Mouse (Mus musculus) retina, postnatal 7 days (tissue): ENCODE measurements around the gene Elmsan1.

ENCODE experiments used
- DNase-seq: peaks from one replicate; pipeline ENCODE4 v3.0.0-alpha.2; 2012; ENCODE audit warnings: low read depth, low spot score

The Elmsan1 gene

DNA sequence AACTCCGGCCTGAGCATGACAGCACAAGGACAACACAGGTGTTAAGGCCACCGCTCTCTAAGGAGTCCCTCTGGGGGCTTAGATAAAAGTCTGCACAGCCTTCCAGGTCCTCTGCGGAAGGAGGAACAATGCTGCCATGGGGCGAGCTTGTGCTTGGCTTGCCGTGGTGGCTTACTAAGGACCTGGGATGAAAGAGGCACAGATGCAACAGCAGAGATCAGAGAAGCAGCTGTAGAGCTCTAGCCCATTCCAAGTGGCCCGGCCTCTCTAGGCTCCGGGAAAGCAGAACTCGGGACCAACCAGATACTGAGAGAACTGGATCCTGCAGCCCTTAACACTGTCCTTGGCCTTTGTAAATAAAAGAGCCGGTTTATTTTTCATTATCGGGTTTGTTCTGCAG is 66.8 kb downstream of the Elmsan1 start:
- DNase-seq: no peak

DNA sequence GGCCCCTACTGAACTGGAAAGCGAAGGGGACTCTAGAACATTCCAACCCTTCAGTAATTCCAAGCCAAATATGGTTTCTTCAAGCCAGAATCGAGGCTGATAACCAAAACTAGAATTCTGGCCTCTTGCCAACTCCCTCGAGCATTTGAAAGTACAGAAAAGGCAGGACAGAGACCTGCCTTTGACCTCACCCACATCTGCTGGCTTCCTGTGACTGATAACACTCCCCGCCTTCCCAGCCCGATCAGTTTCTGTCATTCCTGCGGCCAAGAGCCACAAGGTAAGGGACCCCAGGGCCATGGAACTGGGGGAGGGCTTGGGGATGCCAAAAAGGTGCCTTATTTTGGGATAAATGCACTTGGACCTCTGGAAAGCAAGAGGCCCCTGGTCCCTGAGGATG is 67.7 kb downstream of the Elmsan1 start:
- no peak for DNase-seq

DNA sequence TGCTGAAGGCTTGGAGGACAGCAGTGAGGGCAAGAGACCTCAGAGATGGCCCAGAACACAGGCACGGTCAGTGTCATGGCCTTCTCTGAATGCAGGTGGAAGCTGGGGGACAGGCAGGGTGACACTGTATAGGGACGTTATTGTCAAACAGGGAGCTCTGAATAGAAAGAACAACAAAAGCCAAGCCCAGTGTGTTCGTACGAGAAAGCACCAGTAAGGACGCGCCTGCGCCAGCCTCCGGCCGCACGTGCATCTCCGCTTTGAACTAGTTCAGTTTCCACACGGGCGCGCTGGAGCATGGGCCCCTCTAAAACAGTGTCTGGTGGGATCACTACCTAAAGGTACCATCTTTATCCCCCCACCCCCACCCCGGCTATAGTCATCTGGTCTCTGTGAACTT is 68.7 kb downstream of the Elmsan1 start:
- DNase-seq: no peak

DNA sequence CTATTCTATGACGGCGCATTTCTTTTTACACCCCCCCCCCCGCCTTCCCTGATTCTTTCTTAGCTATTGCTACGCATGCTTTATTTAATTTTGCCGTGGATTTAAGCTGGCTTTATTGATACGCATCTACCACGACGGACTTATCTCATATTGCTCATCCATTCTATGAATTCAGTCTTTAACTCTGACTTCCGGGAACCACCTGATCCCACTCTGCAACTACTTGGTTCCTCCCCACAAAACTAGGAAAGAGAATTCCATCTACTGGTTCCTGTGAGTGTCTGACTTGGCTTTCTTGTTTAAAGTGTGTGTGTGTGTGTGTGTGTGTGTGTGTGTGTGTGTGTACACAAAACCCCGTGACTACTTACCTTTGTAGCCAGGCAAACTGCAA is 70.1 kb downstream of the Elmsan1 start:
- DNase-seq: no peak

DNA sequence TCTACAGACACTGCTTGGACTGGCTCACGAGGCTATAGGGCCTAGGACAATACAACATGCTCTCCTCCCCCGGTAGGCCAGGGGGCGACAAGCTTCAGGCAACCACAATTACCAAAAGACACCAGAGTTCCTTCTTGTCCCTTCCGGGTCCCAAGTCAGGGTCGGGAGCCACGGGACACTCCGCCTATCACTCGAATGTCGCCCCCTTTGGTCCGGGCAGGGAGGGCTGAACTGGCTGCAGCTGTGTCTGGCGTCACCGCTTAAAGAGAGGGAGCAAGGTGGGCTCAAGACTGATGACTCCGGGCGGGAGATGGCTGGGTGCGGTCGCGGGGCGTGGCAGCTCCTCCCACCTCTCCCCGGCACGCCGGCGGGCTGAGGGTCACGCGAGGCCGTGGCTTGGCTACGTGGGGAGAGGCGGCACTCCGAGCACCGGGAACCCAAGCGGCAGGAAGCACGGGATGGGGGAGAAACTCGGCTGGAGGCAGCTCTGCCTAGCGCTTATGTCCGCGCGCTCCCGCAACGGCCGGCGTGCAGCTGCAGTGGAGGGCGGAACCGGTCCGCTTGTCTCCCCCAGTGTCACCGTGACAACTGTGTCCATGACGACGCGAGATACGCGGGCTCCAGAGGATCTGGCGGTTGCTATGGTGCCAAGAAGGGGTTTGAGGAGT is 70.6 kb downstream of the Elmsan1 start, which contains the start of gene Pnma1:
Gene Pnma1, minus strand, starts transcription at position 536 of the 668 bp plus-strand sequence.
- DNase-seq: peak; percentile 65

DNA sequence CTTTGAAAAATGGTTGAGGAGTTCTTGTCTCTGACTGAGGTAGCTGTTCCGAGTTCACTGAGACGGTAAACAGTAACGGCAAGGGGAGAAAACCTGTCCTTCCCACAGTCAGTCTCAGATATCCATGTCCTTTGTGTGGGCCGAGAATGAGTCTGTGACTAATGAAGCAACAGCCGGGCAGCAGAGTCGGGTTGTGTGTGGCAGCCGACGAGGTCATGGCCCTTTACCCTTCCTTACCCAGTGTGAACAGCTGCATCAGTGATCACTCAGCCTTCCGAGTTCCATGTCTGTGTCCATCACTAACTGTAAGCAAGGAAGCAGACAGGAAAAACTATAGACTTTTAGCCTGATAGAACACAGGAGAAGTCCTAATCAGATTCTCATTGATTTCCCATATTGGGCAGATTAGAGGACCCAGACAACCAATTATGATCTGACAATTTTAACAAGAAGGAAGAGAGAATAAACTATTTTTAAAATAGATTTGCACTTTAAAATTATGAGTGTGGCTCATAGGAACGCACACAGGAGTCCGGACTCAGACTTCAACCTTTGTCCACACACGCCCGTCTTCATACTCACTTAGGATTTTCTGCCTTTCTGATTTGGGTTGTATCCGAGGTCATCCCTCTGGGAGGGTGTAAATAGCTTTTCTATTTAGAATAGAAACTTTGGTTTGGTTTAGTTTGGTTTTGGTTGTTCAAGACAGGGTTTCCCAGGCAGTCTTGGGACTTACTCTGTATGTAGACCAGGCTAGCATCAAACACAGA is 76.2 kb downstream of the Elmsan1 start:
- DNase-seq: no peak

DNA sequence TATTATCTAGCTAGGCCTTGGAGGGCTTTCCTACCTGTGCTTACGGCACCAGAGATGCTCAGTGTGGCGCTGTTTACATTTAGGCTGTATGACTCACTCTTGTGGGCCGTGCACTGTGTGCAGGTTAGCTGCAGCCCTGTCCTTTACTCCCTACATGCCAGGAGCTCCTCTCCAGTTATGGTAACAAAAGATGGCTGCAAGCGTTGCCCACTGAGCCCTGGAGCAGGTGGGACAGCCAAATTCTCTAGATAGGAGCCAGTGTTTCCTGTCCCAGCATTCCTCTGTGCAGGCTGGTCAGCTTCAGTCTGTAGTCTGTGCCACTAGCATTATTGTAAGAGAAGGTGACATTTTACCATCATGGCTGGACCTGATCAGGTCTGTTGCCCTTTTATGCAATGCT is 77.4 kb downstream of the Elmsan1 start:
- DNase-seq: no peak

DNA sequence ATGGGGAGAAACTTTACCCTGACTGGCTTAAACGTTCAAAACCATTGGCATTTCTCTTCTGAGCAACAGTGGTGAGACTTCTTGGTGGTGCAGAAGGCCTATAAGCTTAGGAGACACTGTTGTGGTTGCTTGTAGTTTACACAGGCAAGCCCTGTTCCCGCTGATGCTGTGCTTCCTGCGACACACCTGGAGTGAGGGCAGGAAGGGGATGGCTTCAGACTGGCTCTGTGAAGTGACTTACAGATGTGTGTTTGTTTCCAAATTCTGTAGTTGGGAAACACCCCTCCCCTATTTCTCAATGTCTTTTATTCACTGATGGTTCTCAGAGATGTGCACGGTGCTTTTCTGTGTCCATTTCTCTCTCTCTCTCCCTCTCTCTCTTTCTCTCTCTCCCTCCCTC is 78.5 kb downstream of the Elmsan1 start:
- DNase-seq: no peak

DNA sequence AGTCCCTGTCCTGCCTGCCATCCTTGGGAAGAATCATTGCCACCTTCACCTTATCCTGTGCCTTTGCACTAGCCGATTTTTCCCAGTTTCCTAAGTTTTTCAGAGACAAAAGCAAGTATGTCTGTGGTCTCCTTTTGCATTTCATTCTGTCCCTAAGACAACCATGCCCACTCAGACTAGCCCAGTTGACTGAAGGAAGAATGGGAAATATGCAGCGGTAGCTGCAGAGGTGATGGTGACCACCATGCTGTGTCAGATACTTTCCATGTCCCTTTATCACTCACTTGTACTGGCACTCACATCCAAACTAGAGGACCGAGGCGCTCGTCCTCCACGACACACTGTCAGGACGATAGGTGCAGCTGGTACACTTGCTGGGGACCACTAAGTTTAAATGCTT is 81.5 kb downstream of the Elmsan1 start:
- DNase-seq: no peak

DNA sequence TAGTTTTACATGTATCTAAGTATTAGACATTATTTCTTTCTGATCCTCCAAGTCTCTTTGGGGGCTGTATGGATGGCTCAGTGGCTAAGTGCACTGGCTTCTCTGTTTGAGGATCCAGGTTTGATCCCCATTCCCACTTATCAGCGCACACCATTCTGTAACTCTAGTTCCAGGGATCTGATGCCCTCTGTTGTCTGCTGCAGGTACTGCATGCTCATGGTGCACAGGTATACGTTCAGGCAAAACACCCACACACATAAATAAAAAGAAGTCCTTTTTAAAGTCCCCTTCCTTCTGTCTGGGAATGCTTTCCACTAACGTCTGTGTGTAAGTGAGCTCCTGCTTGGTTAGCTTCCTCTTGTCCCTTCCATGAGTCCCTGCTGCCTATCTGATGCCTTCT is 86.4 kb downstream of the Elmsan1 start:
- no peak for DNase-seq

DNA sequence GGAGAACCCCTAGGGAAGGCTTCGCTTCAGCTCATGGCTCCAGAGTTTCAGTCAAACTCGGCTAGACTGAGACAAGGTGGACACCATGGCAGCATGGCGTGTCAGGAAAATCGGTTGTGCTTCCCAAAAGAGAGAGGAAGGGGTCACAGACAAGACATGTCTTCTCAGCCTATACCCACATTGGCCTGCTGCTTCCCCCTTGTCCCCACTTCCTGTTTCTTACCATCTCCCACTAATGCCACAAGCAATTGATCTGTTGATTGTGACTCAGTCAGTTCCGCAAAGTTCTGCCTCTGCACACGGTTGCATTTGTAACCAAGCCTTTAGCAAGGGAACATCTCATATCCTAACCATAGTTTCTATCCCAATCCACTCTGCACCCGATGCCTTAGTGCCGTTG is 88.8 kb downstream of the Elmsan1 start:
- no peak for DNase-seq

DNA sequence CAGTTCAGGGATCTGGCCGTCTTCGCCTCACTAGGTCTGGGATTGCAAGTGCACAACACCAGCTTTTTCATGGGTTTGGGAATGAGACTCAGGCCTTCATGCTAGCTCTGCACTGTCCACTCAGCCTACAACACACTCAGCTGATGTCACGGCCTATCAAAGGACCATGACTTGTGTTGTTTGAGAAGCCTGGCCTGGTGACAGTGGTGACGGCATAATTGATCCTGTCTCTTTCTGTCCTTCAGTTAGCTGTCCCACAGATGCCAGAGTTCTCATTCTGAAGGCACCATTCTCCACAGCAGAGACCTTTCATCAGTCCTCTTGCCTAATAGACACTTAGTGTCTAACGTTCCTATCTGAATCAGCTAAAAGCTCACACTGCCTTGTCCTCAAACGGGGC is 90.1 kb downstream of the Elmsan1 start:
- no peak for DNase-seq

DNA sequence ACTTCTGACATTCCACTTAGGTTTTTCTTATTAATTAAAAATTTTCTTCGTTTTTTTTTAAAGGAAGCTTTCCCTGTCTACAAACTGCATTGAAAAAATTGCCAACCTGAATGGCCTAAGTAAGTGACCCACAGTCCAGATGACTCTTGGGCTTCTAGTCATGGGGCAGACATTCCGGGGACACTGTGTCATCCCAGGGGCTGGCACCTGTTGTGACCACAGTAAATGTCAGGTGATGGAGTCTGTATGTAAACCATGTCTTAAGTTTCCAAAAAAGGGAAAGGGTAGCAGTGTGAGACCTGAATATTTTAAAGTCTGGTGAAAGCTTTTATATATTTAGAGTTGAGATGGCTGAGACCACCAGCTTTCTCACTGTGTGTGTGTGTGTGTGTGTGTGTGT is 91.8 kb downstream of the Elmsan1 start:
- no peak for DNase-seq

DNA sequence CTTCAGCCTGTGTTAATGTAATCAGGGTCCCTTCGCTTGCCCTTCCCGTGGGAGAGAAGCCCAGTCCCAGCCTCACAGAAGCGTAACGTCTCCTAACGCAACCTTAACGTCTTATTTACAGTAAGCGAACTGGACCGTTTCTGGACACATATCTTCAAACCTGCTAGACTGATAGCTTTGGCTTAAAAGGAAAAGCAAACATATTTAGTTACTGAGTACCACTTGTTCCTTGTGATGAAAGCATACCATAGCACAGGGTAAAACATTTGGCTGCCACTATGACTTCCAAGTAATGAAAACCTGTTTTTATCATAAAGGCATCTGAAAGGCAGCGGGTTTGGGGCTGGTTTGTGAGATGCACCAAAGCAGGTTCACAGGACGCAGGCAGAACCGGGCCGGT is 92.8 kb downstream of the Elmsan1 start:
- no peak for DNase-seq

DNA sequence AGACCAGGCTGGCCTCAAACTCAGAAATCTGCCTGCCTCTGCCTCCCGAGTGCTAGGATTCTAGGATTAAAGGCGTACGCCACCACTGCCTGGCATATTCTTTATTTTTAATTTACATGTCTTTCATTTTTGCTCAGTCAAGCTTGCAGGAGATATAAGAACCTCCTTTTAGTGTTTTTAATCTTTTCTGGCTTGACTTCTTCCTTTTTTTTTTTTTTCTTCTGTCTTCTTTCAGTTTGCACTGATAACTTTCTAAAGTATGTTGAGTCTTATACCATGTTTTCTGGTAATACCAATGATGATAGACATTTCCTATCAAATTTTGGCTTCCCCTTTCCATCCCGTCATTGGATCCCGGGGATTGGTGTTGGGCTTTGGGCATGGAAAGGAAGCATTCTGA is 99.1 kb downstream of the Elmsan1 start:
- no peak for DNase-seq

DNA sequence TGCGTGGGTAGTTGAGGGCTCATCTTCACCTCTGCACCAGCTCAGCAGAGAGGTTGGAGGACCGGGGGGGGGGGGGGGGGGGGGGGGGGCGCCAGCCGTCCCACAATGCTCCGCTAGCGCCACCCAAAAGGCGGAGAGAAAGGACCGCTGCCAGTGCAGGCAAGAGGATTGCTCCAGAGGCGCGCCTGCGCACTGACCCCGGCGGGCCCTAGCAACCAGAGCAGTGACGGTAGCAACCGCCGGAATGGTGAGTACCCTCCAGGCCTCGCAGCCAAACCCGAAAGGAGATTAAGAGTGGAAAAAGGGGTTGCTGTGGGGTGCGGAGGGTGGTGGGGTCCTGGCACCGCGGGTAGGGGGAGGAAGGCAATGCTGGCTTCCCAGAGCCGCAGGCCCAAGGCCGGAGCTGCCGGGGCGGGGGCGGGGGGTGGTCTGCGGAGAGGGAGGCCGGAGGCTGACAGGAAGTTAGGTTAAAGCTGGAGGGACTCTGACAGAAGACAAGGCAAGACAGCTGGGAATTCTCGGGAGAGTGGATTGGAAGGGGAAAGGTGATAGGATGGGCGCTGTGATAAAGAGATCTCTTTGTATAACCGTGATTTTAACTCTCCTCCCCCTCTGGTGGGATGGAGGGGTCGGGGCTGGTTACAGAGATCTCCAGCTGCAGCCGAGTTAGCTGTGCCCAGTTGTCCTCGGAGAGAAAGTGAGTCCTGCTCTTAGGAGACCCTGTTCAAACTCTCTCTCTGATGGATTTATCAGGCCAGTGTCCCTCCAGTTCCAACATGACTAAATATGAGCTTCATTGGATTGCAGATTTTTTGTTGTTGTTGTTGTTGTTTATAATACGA is 104.3 kb downstream of the Elmsan1 start, which contains the start of gene Dnal1:
Gene Dnal1, plus strand, starts transcription at position 214 of the 842 bp plus-strand sequence.
- peak; percentile 85 for DNase-seq

DNA sequence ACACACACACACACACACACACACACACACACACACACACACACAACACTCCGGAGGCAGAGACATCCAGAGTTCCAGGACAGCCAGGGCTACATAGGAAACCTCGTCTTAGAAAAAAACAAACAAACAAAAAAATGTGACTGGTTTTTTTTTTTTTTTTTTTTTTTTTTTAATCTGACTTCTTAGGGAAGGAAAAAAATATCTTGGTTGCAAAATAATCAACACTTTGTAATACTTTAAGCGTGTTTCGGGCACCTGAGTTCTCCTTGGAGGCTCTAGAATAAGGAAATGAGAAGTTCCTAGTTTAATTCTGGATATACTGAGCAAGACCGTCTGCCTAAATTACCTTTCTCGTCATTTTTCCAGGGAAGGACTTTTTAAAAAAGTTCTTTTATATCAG is 105.0 kb downstream of the Elmsan1 start:
- DNase-seq: no peak

DNA sequence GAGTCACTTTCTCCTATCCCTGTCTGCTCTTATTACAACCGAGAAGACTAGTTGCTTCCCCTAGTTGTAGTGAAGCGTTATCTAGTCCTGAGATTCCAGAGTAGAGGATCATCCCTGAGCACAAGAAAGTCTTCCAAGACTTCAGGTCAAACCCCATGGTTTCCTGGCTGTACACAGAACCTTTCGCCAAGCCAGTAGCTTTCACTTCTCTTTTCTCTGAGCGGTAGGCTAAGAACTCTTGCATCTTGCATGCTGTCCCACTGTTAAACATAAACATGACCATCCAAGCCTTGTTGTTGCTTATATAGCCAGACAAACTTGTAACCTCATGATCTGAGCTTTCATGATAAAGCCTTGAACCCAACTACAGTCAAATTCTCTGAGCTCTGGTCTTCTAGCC is 107.9 kb downstream of the Elmsan1 start:
- DNase-seq: no peak

DNA sequence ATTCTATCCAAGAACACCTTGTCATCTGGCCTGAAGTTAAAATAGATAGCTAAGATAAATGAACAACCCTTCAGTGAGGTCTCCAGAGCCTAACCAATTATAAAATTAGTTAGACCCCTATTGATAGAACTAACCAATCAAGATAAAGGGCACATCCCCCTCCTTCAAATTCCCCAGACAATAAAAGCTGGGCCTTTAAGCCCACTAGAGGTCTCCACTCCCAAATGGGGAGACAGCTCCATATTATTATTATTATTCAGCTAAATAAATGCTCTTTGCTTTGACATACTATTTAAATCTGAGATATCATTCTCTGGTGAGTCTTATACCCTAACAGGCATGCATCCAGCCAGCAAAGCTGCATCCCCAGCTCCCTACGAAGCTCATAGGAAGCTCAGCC is 108.8 kb downstream of the Elmsan1 start:
- DNase-seq: no peak

DNA sequence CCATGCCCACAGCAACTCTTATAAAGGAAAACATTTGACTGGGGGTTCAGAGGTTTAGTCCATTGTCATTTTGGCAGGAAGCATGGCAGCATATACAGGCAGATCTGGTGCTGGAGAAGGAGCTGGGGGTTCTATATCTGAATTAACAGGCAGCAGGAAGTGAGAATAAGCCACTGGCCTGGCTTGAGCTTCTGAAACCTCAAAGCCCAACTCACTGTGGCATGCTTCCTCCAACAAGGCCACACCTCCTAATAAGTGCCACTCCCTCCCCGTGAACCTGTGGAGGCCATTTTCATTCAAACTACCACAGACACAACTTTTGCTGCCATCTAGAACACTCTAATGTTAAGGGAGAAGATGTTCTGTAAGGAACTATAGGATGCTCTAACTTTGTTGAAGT is 111.0 kb downstream of the Elmsan1 start:
- DNase-seq: no peak

DNA sequence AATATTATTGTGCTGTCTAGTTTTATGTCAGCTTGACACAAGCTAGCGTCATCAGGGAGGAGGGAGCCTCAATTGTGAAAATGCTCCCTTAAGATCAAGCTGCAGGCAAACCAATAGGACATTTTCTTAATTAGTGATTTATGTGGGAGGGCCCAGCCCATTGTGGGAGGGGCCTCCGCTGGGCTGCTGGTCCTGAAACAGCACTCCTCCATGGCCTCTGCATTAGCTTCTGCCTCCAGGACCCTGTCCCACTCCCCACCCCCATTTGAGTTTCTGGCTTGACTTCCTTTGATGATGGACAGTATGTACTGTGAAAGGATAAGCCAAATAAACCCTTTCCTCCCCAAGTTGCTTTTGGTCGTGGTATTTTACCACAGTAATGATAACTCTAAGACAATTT is 111.7 kb downstream of the Elmsan1 start:
- DNase-seq: no peak

DNA sequence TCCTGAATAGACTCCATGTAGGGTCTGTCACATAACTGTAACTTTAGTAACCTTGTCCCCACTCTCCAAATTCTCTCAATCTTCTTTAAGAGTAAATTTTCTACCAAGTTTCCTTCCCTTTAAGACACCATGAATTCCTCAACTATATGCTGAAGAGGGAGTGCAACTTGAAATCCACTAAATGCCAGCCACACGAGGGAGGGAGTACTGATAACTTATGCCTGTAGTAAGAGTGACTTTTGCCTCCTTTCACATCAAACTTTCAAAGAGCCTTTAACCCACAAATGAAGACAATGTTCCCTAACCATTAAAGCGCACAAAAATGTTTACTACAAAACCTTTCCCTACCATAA is 117.2 kb downstream of the Elmsan1 start:
- no peak for DNase-seq
